Mouse (Mus musculus): ENCODE results near the gene Phactr2. TPM values are rescaled to one million over a fixed set of nuclear protein-coding genes. Genes with fewer than 3 reads are reported as not detected.
A peak's percentile ranks its signal among the peaks of the same experiment; 100 is the strongest.
"Not testable (repeated sequence)": the region's sequence is repeated elsewhere in the genome, so short reads cannot be mapped to it uniquely, and the experiment has no call there.

Phactr2 gene
- 7.2 and 9.0 TPM in 2 replicates for polyA plus RNA-seq (2014; fragmentation: Nextera tagmentation; extraction: Ambion mirVana)

DNA sequence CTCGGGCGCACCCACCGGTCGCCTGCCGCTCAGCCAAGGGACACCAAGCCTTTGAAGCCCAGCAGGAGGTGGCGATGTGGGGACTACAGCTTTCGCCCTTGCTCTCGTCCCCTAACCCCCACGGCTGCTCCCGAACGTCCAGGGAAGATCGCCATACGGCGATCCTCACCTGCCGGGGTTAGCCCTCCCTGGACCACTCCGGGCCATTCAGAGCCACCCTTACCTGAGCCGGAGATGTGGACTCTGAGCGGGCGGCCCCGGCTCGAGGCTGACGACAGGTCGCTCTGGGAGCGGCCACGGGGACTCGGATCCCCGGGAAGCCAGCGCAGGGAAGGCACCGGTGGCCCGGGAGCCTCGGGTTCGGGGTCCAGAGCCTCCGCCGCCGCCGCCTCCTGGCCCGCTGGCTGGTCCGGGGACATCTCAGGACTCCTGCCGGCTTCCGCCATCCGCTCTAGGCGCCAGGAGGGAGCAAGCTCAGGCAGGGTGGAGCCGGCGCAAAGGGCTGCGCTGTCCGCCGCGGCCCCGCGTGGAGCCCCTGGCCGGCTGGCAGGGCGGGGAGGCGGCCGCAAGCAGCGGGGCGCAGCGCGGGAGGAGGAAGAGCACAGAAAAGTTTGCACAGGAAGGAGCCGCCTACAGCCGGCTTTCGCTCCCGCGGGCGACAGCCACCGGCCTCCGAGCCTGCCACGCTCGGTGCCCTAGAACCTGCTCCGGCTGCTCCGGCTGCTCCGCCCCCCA, at the start of gene Phactr2:
Phactr2 (minus strand) TSS at position 580 of the 735 bp plus-strand sequence.
- peak; percentile 39 for DNase-seq (ENCODE audit: low spot score)
- Histone ChIP-seq H3K27ac (ENCODE audit: low read depth, low read length) (no peak within 1 kb of the TSS), H3K9me3 (replicated peaks; ENCODE audit: control insufficient read depth, low read length) (no peaks in the 10 kb centered on the region), H3K9ac (ENCODE audit: low read length) (peak within 1 kb of the TSS; percentile 79), H3K36me3 (ENCODE audit: control insufficient read depth, insufficient read depth, low read length) (no peaks in the 10 kb centered on the region), H3K4me2 (ENCODE audit: low read length) (peak within 1 kb of the TSS; percentile 100), H3K27me3 (replicated peaks; ENCODE audit: control insufficient read depth, insufficient read depth, low read length) (peaks cover 13% of the 10 kb centered on the region), H3K4me3 (ENCODE audit: low read depth, low read length) (peak within 1 kb of the TSS; percentile 66), H3K4me1 (ENCODE audit: control insufficient read depth, insufficient read depth, low read length) (no peaks in the 10 kb centered on the region; the same call in none of the 2 replicates)
- peak; percentile 83 for ATAC-seq
- under 1% methylated on average over 66 of the region's 71 CpGs for WGBS

DNA sequence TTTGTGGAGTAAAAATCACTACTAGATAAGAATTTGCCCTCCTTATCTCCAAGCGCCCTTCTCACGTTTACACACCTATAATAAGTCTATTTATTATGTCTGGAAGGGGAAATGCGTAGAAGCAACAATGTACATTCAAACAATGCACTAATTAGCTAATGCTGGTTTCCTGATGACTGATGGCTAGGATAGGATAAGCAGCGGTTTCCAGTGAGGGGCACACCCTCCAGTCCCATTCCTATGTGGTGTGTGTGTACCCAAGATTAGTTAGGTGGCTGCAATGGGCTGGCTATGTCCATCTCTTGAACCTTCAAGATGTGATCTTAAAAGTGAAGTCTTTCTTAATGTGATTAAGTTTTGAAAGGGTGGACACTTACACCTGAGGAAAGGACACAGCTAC, 47.6 kb upstream of the Phactr2 start:
- H3K36me3 ChIP-seq (ENCODE audit: control insufficient read depth, insufficient read depth, low read length) = peaks cover 12% of the 10 kb centered on the region; the same call in 1 of the 2 replicates
- DNase-seq (ENCODE audit: low spot score) = no peak
- 87% methylated on average over 4 of the region's 4 CpGs for WGBS

DNA sequence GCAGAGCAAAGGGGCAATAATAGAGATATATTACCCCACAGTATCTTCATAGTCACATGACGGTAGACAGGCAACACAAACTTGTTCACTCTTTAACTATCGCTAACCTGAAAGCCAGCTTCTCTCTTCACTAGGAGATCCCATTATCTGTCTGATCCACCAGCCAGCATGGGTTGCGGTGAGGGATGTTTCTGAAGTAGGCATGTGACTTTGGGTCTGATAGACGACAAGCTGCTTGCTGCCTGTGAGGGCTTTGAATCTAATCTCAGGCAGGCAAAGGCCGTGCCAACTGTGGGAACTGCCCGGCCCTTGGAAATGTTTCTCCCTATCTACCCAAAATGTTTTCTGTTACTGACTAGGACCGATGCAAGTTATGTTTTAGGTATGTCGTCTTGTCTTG, 28.2 kb upstream of the Phactr2 start:
- Histone ChIP-seq H3K9ac (ENCODE audit: low read length) (no peak overlapping the region), H3K9me3 (replicated peaks; ENCODE audit: control insufficient read depth, low read length) (no peaks in the 10 kb centered on the region), H3K4me1 (ENCODE audit: control insufficient read depth, insufficient read depth, low read length) (no peaks in the 10 kb centered on the region), H3K27me3 (replicated peaks; ENCODE audit: control insufficient read depth, insufficient read depth, low read length) (no peaks in the 10 kb centered on the region), H3K27ac (ENCODE audit: low read depth, low read length) (no peak overlapping the region), H3K4me2 (ENCODE audit: low read length) (no peak overlapping the region), H3K4me3 (ENCODE audit: low read depth, low read length) (no peak overlapping the region), H3K36me3 (ENCODE audit: control insufficient read depth, insufficient read depth, low read length) (no peaks in the 10 kb centered on the region)
- 90% methylated on average over 8 of the region's 8 CpGs for WGBS
- DNase-seq (ENCODE audit: low spot score) = no peak
- no peak for ATAC-seq

More for the DNA sequence above, 47.6 kb upstream of the Phactr2 start:
- no peak overlapping the region for H3K27ac ChIP-seq (ENCODE audit: low read depth, low read length)
- ATAC-seq = no peak
- no peaks in the 10 kb centered on the region for H3K4me1 ChIP-seq (ENCODE audit: control insufficient read depth, insufficient read depth, low read length)
- H3K9me3 ChIP-seq (replicated peaks; ENCODE audit: control insufficient read depth, low read length) = no peaks in the 10 kb centered on the region
- no peak overlapping the region for H3K9ac ChIP-seq (ENCODE audit: low read length)
- no peak overlapping the region for H3K4me2 ChIP-seq (ENCODE audit: low read length)
- H3K27me3 ChIP-seq (replicated peaks; ENCODE audit: control insufficient read depth, insufficient read depth, low read length) = no peaks in the 10 kb centered on the region
- no peak overlapping the region for H3K4me3 ChIP-seq (ENCODE audit: low read depth, low read length)

- WGBS = 55% methylated on average over 4 of the region's 4 CpGs
- H3K4me2 ChIP-seq (ENCODE audit: low read length) = peak overlapping the region; percentile 65
- H3K9me3 ChIP-seq (replicated peaks; ENCODE audit: control insufficient read depth, low read length); H3K36me3 ChIP-seq (ENCODE audit: control insufficient read depth, insufficient read depth, low read length); H3K27ac ChIP-seq (ENCODE audit: low read depth, low read length); DNase-seq (ENCODE audit: low spot score); H3K4me1 ChIP-seq (ENCODE audit: control insufficient read depth, insufficient read depth, low read length); H3K27me3 ChIP-seq (replicated peaks; ENCODE audit: control insufficient read depth, insufficient read depth, low read length): not testable (repeated sequence)
- H3K9ac ChIP-seq (ENCODE audit: low read length) = peak overlapping the region; percentile 70; the same call in 1 of the 2 replicates
- peak; percentile 44; the same call in 1 of the 2 replicates for ATAC-seq
- H3K4me3 ChIP-seq (ENCODE audit: low read depth, low read length) = peak overlapping the region; percentile 44
These were observed 27.3 kb upstream of the Phactr2 start for GRCm38 (mm10) chr10:13501533-13501932.

DNA sequence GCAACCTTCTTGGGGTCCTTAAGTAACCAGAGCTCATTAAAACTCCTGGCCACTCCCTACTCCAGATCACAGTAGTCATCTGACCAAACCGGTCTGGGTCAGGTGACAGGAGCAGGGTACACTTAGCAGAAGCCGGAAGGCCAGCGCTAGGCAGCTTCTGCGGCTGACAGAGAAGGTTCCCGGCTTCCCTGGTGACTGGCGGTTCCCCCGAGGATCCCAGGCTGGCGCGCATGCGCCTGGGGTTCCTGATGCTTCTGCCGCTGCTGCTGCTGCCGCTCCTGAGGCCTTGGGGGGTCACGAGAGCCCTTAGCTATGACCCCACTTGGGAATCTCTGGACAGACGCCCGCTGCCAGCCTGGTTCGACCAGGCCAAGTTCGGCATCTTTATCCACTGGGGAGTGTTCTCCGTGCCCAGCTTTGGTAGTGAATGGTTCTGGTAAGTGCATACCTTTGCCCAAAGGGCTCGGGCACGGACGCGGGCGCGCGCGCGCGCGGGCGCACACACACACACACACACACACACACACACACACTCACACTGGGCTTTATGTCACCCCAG, 26.8 kb upstream of the Phactr2 start:
- ATAC-seq = peak; percentile 93
- Histone ChIP-seq H3K4me2 (ENCODE audit: low read length) (peak overlapping the region; percentile 65), H3K27ac (ENCODE audit: low read depth, low read length) (no peak overlapping the region), H3K36me3 (ENCODE audit: control insufficient read depth, insufficient read depth, low read length) (no peaks in the 10 kb centered on the region), H3K9ac (ENCODE audit: low read length) (peak overlapping the region; percentile 70), H3K27me3 (replicated peaks; ENCODE audit: control insufficient read depth, insufficient read depth, low read length) (no peaks in the 10 kb centered on the region), H3K4me3 (ENCODE audit: low read depth, low read length) (peak overlapping the region; percentile 44), H3K4me1 (ENCODE audit: control insufficient read depth, insufficient read depth, low read length) (no peaks in the 10 kb centered on the region), H3K9me3 (replicated peaks; ENCODE audit: control insufficient read depth, low read length) (no peaks in the 10 kb centered on the region)
- under 1% methylated on average over 30 of the region's 30 CpGs for WGBS
- DNase-seq (ENCODE audit: low spot score) = peak; percentile 90

GRCm38 (mm10) chr10:13500473-13500872, 26.3 kb upstream of the Phactr2 start:
- DNase-seq (ENCODE audit: low spot score) (no peak), ATAC-seq (peak; percentile 4; the same call in 1 of the 2 replicates)
- peak overlapping the region; percentile 65 for H3K4me2 ChIP-seq (ENCODE audit: low read length)
- peak overlapping the region; percentile 70; the same call in 1 of the 2 replicates for H3K9ac ChIP-seq (ENCODE audit: low read length)
- WGBS = 54% methylated on average over 9 of the region's 9 CpGs
- H3K27ac ChIP-seq (ENCODE audit: low read depth, low read length) = no peak overlapping the region
- H3K4me3 ChIP-seq (ENCODE audit: low read depth, low read length) = peak overlapping the region; percentile 44; the same call in 1 of the 2 replicates
- H3K36me3 ChIP-seq (ENCODE audit: control insufficient read depth, insufficient read depth, low read length) = no peaks in the 10 kb centered on the region
- H3K27me3 ChIP-seq (replicated peaks; ENCODE audit: control insufficient read depth, insufficient read depth, low read length) = no peaks in the 10 kb centered on the region
- H3K9me3 ChIP-seq (replicated peaks; ENCODE audit: control insufficient read depth, low read length) = no peaks in the 10 kb centered on the region
- no peaks in the 10 kb centered on the region for H3K4me1 ChIP-seq (ENCODE audit: control insufficient read depth, insufficient read depth, low read length)

DNA sequence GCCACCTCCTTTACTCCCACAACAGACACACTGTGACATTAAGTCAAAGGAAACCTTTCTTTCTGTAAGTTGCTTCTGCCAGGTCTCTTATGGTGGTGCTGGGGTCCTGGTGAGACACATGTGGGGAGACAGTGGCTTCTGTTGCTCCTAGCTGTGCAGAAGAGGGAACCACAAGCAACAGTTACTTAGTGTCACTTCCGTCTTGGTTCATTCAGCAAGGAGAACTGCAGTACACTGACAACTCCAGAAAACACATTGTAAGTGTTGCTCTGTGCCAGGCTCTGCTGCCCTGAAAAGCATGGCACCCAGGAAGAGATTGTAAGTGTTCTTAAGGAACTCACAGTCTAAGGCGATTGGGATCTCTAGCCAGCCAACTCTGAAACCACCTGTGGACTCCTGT, 25.1 kb upstream of the Phactr2 start, which contains the start of gene Fuca2:
Fuca2 (plus strand) TSS at position 210 of the 400 bp plus-strand sequence.
- Histone ChIP-seq H3K27me3 (replicated peaks; ENCODE audit: control insufficient read depth, insufficient read depth, low read length) (no peaks in the 10 kb centered on the region), H3K4me3 (ENCODE audit: low read depth, low read length) (no peak within 1 kb of the TSS), H3K9ac (ENCODE audit: low read length) (no peak within 1 kb of the TSS), H3K36me3 (ENCODE audit: control insufficient read depth, insufficient read depth, low read length) (no peaks in the 10 kb centered on the region), H3K4me2 (ENCODE audit: low read length) (no peak within 1 kb of the TSS), H3K9me3 (replicated peaks; ENCODE audit: control insufficient read depth, low read length) (no peaks in the 10 kb centered on the region), H3K27ac (ENCODE audit: low read depth, low read length) (no peak within 1 kb of the TSS), H3K4me1 (ENCODE audit: control insufficient read depth, insufficient read depth, low read length) (no peaks in the 10 kb centered on the region)
- 88% methylated on average over 2 of the region's 2 CpGs for WGBS
- DNase-seq (ENCODE audit: low spot score) = no peak
- no peak for ATAC-seq

DNA sequence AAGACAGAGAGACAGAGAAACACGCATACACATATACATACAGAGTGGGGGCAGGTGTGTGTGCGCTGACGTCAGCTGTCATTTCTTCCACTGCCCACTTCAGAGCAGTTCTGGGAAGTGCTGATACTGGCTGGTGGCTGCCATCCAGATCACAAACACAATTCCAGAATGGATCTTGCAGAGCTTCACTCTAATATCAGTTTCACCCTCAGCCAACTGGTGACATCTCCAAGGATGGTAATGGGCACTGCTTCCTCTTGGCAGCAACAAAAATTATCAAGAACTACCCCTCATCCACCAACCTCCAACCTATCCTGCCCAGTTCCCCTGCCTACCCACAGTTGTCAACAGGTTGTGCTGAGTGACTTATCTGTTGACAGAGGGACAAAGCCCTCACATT, 22.1 kb upstream of the Phactr2 start:
- H3K36me3 ChIP-seq (ENCODE audit: control insufficient read depth, insufficient read depth, low read length) = no peaks in the 10 kb centered on the region
- WGBS = 89% methylated on average over 3 of the region's 3 CpGs
- H3K4me2 ChIP-seq (ENCODE audit: low read length) = no peak overlapping the region

More for the DNA sequence above, 22.1 kb upstream of the Phactr2 start:
- Histone ChIP-seq H3K27me3 (replicated peaks; ENCODE audit: control insufficient read depth, insufficient read depth, low read length) (no peaks in the 10 kb centered on the region), H3K4me3 (ENCODE audit: low read depth, low read length) (no peak overlapping the region), H3K9me3 (replicated peaks; ENCODE audit: control insufficient read depth, low read length) (no peaks in the 10 kb centered on the region), H3K4me1 (ENCODE audit: control insufficient read depth, insufficient read depth, low read length) (no peaks in the 10 kb centered on the region), H3K27ac (ENCODE audit: low read depth, low read length) (no peak overlapping the region), H3K9ac (ENCODE audit: low read length) (no peak overlapping the region)
- DNase-seq (ENCODE audit: low spot score) (no peak), ATAC-seq (no peak)

Data from forebrain, embryonic 14.5 days (tissue).